Mouse (Mus musculus): ENCODE results near the gene Kcnh1. TPM values are rescaled to one million over a fixed set of nuclear protein-coding genes. Genes with fewer than 3 reads are reported as not detected.

The Kcnh1 gene
- polyA plus RNA-seq, 1 experiment from 2014 or later: 0.56 TPM

- DNase-seq (ENCODE audit: low spot score, missing footprints) (no peak), ATAC-seq (ENCODE audit: low FRiP score) (no peak)
- no peaks in the 10 kb centered on the region for H3K36me3 ChIP-seq (ENCODE audit: control insufficient read depth, insufficient read depth, low read length)
- no peaks in the 10 kb centered on the region for H3K4me1 ChIP-seq (ENCODE audit: control insufficient read depth, insufficient read depth, low read length)
- H3K9me3 ChIP-seq (ENCODE audit: control insufficient read depth, low read length): no peaks in the 10 kb centered on the region
- H3K27ac ChIP-seq (ENCODE audit: low read depth, low read length): no peak overlapping the region
- H3K4me2 ChIP-seq: no peak overlapping the region
- WGBS: 64% methylated on average over 2 of the region's 2 CpGs
- H3K9ac ChIP-seq (ENCODE audit: low read length): no peak overlapping the region
- H3K27me3 ChIP-seq (ENCODE audit: control insufficient read depth, insufficient read depth, low read length): no peaks in the 10 kb centered on the region
- H3K4me3 ChIP-seq (ENCODE audit: low read depth, low read length): no peak overlapping the region
Measured at GRCm38 (mm10) chr1:192447666-192448065, 257.1 kb downstream of the Kcnh1 start.

GRCm38 (mm10) chr1:192448512-192448911 lies 257.9 kb downstream of the Kcnh1 start:
- ATAC-seq (ENCODE audit: low FRiP score) (no peak), DNase-seq (ENCODE audit: low spot score, missing footprints) (no peak)
- Histone ChIP-seq H3K9ac (ENCODE audit: low read length) (no peak overlapping the region), H3K36me3 (ENCODE audit: control insufficient read depth, insufficient read depth, low read length) (no peaks in the 10 kb centered on the region), H3K4me3 (ENCODE audit: low read depth, low read length) (no peak overlapping the region), H3K27ac (ENCODE audit: low read depth, low read length) (no peak overlapping the region), H3K4me2 (no peak overlapping the region), H3K9me3 (ENCODE audit: control insufficient read depth, low read length) (no peaks in the 10 kb centered on the region), H3K4me1 (ENCODE audit: control insufficient read depth, insufficient read depth, low read length) (no peaks in the 10 kb centered on the region), H3K27me3 (ENCODE audit: control insufficient read depth, insufficient read depth, low read length) (no peaks in the 10 kb centered on the region)
- WGBS: 92% methylated on average over 1 of the region's 1 CpGs

- ATAC-seq (ENCODE audit: low FRiP score) (no peak), DNase-seq (ENCODE audit: low spot score, missing footprints) (no peak)
- H3K9me3 ChIP-seq (ENCODE audit: control insufficient read depth, low read length): no peaks in the 10 kb centered on the region
- no peak overlapping the region for H3K4me3 ChIP-seq (ENCODE audit: low read depth, low read length)
- H3K4me1 ChIP-seq (ENCODE audit: control insufficient read depth, insufficient read depth, low read length): no peaks in the 10 kb centered on the region
- H3K36me3 ChIP-seq (ENCODE audit: control insufficient read depth, insufficient read depth, low read length): no peaks in the 10 kb centered on the region
- no peaks in the 10 kb centered on the region for H3K27me3 ChIP-seq (ENCODE audit: control insufficient read depth, insufficient read depth, low read length)
- H3K27ac ChIP-seq (ENCODE audit: low read depth, low read length): no peak overlapping the region
- no peak overlapping the region for H3K4me2 ChIP-seq
- H3K9ac ChIP-seq (ENCODE audit: low read length): no peak overlapping the region
- 54% methylated on average over 4 of the region's 4 CpGs for WGBS
Measured at GRCm38 (mm10) chr1:192449572-192450351, 259.2 kb downstream of the Kcnh1 start.

DNA sequence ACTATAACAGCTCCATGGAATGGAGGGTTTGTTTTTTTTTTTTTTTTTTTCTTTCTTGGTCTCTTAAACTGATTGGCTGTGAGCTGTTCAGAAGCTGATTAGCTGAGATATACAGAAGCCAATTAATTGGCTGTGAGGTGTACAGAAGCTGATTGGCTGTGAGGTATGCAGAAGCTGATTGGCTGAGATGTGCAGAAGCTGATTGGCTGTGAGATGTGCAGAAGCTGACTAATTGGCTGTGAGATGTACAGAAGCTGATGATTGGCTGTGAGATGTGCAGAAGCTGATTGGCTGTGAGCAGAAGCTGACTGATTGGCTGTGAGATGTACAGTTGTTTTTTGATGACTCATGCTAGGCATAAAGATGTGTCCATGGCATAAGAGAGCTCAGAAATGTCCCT lies 259.9 kb downstream of the Kcnh1 start:
- Histone ChIP-seq H3K4me1 (ENCODE audit: control insufficient read depth, insufficient read depth, low read length) (no peaks in the 10 kb centered on the region), H3K4me3 (ENCODE audit: low read depth, low read length) (no peak overlapping the region), H3K27ac (ENCODE audit: low read depth, low read length) (no peak overlapping the region), H3K36me3 (ENCODE audit: control insufficient read depth, insufficient read depth, low read length) (no peaks in the 10 kb centered on the region), H3K27me3 (ENCODE audit: control insufficient read depth, insufficient read depth, low read length) (no peaks in the 10 kb centered on the region), H3K9ac (ENCODE audit: low read length) (no peak overlapping the region), H3K4me2 (no peak overlapping the region), H3K9me3 (ENCODE audit: control insufficient read depth, low read length) (no peaks in the 10 kb centered on the region)
- DNase-seq (ENCODE audit: low spot score, missing footprints): no peak
- ATAC-seq (ENCODE audit: low FRiP score): no peak

DNA sequence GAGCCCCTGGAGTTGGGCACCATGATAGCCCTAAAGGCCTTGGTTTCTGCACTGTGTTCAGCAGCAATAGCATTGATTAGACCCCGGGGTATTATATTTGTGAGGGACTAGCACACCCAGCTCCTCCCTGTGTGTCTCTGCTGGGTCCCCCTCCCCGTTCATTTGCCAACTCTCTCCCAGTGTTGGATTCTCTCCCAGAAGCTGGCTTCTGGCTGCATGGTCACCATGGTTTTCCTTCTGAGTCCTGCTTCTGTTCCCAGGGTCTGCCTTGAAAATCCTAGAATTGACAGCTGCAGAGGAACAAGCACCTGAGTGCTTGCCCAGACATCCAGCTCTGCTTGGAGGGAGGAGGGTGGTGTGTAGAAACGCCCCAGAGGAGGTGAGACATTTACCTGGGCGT lies 261.1 kb downstream of the Kcnh1 start:
- DNase-seq (ENCODE audit: low spot score, missing footprints): no peak
- Histone ChIP-seq H3K4me1 (ENCODE audit: control insufficient read depth, insufficient read depth, low read length) (no peaks in the 10 kb centered on the region), H3K9me3 (ENCODE audit: control insufficient read depth, low read length) (no peaks in the 10 kb centered on the region), H3K27ac (ENCODE audit: low read depth, low read length) (no peak overlapping the region), H3K9ac (ENCODE audit: low read length) (no peak overlapping the region), H3K4me2 (no peak overlapping the region), H3K36me3 (ENCODE audit: control insufficient read depth, insufficient read depth, low read length) (no peaks in the 10 kb centered on the region), H3K4me3 (ENCODE audit: low read depth, low read length) (no peak overlapping the region), H3K27me3 (ENCODE audit: control insufficient read depth, insufficient read depth, low read length) (no peaks in the 10 kb centered on the region)
- no peak for ATAC-seq (ENCODE audit: low FRiP score)
- WGBS: 65% methylated on average over 4 of the region's 4 CpGs

- Histone ChIP-seq H3K27ac (ENCODE audit: low read depth, low read length) (no peak overlapping the region), H3K4me3 (ENCODE audit: low read depth, low read length) (no peak overlapping the region), H3K36me3 (ENCODE audit: control insufficient read depth, insufficient read depth, low read length) (no peaks in the 10 kb centered on the region), H3K27me3 (ENCODE audit: control insufficient read depth, insufficient read depth, low read length) (no peaks in the 10 kb centered on the region), H3K4me2 (no peak overlapping the region), H3K4me1 (ENCODE audit: control insufficient read depth, insufficient read depth, low read length) (no peaks in the 10 kb centered on the region), H3K9ac (ENCODE audit: low read length) (no peak overlapping the region), H3K9me3 (ENCODE audit: control insufficient read depth, low read length) (no peaks in the 10 kb centered on the region)
- DNase-seq (ENCODE audit: low spot score, missing footprints): no peak
- ATAC-seq (ENCODE audit: low FRiP score): no peak
- WGBS: 83% methylated on average over 1 of the region's 1 CpGs
Measured at GRCm38 (mm10) chr1:192454501-192454900, 263.9 kb downstream of the Kcnh1 start.

DNA sequence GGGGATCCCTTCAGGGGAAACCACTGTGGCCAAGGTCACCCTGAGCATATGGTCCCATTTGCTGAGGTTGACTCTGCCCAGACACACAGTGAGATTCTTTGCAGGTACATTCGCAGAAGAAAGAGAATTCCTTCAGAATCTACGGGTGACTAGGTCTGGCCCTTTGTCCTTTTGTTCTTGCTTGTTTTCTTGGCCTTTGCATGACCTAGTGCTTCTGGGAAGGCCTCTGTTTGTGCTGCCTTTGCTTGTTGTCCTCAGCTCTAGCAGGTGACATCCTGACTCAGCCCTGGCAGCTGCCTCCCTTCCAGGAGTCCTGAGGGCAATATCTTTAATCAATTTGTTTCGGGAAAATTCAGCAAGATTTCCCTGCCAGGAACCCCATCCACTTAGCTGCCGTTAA lies 264.4 kb downstream of the Kcnh1 start:
- no peak for DNase-seq (ENCODE audit: low spot score, missing footprints)
- no peak overlapping the region for H3K9ac ChIP-seq (ENCODE audit: low read length)
- no peaks in the 10 kb centered on the region for H3K27me3 ChIP-seq (ENCODE audit: control insufficient read depth, insufficient read depth, low read length)
- H3K4me2 ChIP-seq: no peak overlapping the region
- H3K27ac ChIP-seq (ENCODE audit: low read depth, low read length): no peak overlapping the region
- 62% methylated on average over 4 of the region's 4 CpGs for WGBS
- no peaks in the 10 kb centered on the region for H3K36me3 ChIP-seq (ENCODE audit: control insufficient read depth, insufficient read depth, low read length)
- no peaks in the 10 kb centered on the region for H3K9me3 ChIP-seq (ENCODE audit: control insufficient read depth, low read length)
- no peak overlapping the region for H3K4me3 ChIP-seq (ENCODE audit: low read depth, low read length)
- H3K4me1 ChIP-seq (ENCODE audit: control insufficient read depth, insufficient read depth, low read length): no peaks in the 10 kb centered on the region
- no peak for ATAC-seq (ENCODE audit: low FRiP score)

- no peak overlapping the region for H3K27ac ChIP-seq (ENCODE audit: low read depth, low read length)
- no peaks in the 10 kb centered on the region for H3K36me3 ChIP-seq (ENCODE audit: control insufficient read depth, insufficient read depth, low read length)
- no peak overlapping the region for H3K4me3 ChIP-seq (ENCODE audit: low read depth, low read length)
- ATAC-seq (ENCODE audit: low FRiP score) (no peak), DNase-seq (ENCODE audit: low spot score, missing footprints) (no peak)
- H3K27me3 ChIP-seq (ENCODE audit: control insufficient read depth, insufficient read depth, low read length): no peaks in the 10 kb centered on the region
- H3K4me1 ChIP-seq (ENCODE audit: control insufficient read depth, insufficient read depth, low read length): no peaks in the 10 kb centered on the region
- 79% methylated on average over 3 of the region's 3 CpGs for WGBS
- no peak overlapping the region for H3K9ac ChIP-seq (ENCODE audit: low read length)
- H3K4me2 ChIP-seq: no peak overlapping the region
- H3K9me3 ChIP-seq (ENCODE audit: control insufficient read depth, low read length): no peaks in the 10 kb centered on the region
Measured at GRCm38 (mm10) chr1:192457037-192457436, 266.5 kb downstream of the Kcnh1 start.

DNA sequence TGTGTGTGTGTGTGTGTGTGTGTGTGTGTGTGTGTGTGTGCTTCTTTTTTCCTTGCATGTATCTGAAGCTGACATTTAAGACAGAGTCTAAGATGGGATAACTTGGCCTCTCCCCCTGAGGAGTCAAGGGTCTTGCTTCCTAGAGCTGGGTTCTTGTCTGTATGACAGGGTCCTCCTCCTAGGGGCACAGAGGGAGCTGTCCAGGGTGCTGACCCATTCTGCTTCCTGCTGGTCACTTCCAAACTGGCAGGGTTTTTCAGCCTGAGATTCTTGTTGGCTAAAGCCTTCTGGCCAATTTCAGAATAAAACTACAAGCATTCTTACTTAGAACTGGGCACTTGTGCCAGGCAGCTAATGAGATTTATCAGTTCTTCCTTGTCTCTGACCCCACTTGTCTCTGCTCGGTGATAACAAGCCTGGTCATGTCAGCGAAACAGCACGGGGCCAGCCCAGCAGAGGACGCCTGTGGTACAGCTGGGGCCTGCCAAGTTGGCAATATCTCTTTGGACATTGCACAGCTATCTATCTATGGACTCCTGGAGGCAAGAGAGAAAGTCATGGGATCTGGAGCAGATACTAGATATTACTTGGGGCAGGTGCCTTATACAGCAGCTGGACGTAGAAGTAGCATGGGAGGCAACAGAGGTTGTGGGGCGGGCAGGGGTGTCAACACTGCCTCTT lies 267.1 kb downstream of the Kcnh1 start:
- no peaks in the 10 kb centered on the region for H3K27me3 ChIP-seq (ENCODE audit: control insufficient read depth, insufficient read depth, low read length)
- no peak overlapping the region for H3K9ac ChIP-seq (ENCODE audit: low read length)
- H3K9me3 ChIP-seq (ENCODE audit: control insufficient read depth, low read length): no peaks in the 10 kb centered on the region
- no peak overlapping the region for H3K27ac ChIP-seq (ENCODE audit: low read depth, low read length)
- 86% methylated on average over 6 of the region's 6 CpGs for WGBS
- DNase-seq (ENCODE audit: low spot score, missing footprints) (peak; percentile 89), ATAC-seq (ENCODE audit: low FRiP score) (no peak)
- H3K4me2 ChIP-seq: no peak overlapping the region
- no peaks in the 10 kb centered on the region for H3K4me1 ChIP-seq (ENCODE audit: control insufficient read depth, insufficient read depth, low read length)
- H3K4me3 ChIP-seq (ENCODE audit: low read depth, low read length): no peak overlapping the region
- no peaks in the 10 kb centered on the region for H3K36me3 ChIP-seq (ENCODE audit: control insufficient read depth, insufficient read depth, low read length)

Measured in midbrain, embryonic 11.5 days (tissue).